Mouse (Mus musculus) stomach, embryonic 16.5 days (tissue): Measurements from ENCODE around the gene Ids. TPM values are rescaled to one million over a fixed set of nuclear protein-coding genes. Genes with fewer than 3 reads are reported as not detected.
"Not testable (repeated sequence)": the region's sequence is repeated elsewhere in the genome, so short reads cannot be mapped to it uniquely, and the experiment has no call there.

Source experiments
- ATAC-seq: fragments of 200-750 bp; cut with Nextera tagmentation; 2 replicates; pipeline ENCODE4 v1.8.0; 2017; ENCODE audit warnings: moderate number of reproducible peaks, moderate TSS enrichment; ENCODE audit not compliant: insufficient read depth, low FRiP score
- H3K27ac ChIP-seq: fragments of 300-500 bp; sonication (generic); 2 replicates; pipeline ENCODE4 v1.5.1; 2014; ENCODE audit warnings: low read length
- H3K27me3 ChIP-seq: fragments of 300-500 bp; sonication (generic); 2 replicates; pipeline ENCODE4 v1.6.1; 2014; ENCODE audit warnings: low read length, control low read depth, mixed read lengths; ENCODE audit not compliant: control insufficient read depth, insufficient read depth
- H3K36me3 ChIP-seq: fragments of 300-500 bp; sonication (generic); 2 replicates; pipeline ENCODE4 v1.6.1; 2014; ENCODE audit warnings: low read length; ENCODE audit not compliant: control insufficient read depth, insufficient read depth
- H3K4me1 ChIP-seq: fragments of 300-500 bp; sonication (generic); 2 replicates; pipeline ENCODE4 v1.6.1; 2014; ENCODE audit warnings: low read length, control low read depth, mixed read lengths; ENCODE audit not compliant: control insufficient read depth, insufficient read depth
- H3K4me2 ChIP-seq: fragments of 300-500 bp; sonication (generic); 2 replicates; pipeline ENCODE4 v1.6.1; 2014; ENCODE audit warnings: low read depth, low read length, mixed read lengths
- H3K4me3 ChIP-seq: fragments of 300-500 bp; sonication (generic); replicated peaks from 2 replicates; pipeline ENCODE4 v1.5.1; 2014; ENCODE audit warnings: mild to moderate bottlenecking, low read length
- H3K9ac ChIP-seq: fragments of 300-500 bp; sonication (generic); 2 replicates; pipeline ENCODE4 v1.6.1; 2014; ENCODE audit warnings: low read length
- H3K9me3 ChIP-seq: fragments of 300-500 bp; sonication (generic); replicated peaks from 2 replicates; pipeline ENCODE4 v1.6.1; 2016; ENCODE audit warnings: low read length, control low read depth; ENCODE audit not compliant: control insufficient read depth
- WGBS: fragments of 180-500 bp; shearing (Covaris S2); extraction: QIAGEN DNeasy Blood & Tissue Kit; methylation state at CpG from one replicate; pipeline ENCODE4 v1.1.7; 2014; 5-methylcytosine and 5-hydroxymethylcytosine counted together
- polyA plus RNA-seq: library from polyadenylated mRNA; unstranded; fragments of >200 nt; fragmentation: Nextera tagmentation; extraction: Ambion mirVana; gene quantifications from 2 replicates; pipeline ENCODE4 v1.2.1, GENCODE M21; 2015

The Ids gene
- 3.8 TPM in 2 replicates for polyA plus RNA-seq

GRCm38 (mm10) chrX:70364661-70365613 is at the start of gene Ids:
Ids (minus strand) TSS chrX:70365084.
- Histone ChIP-seq H3K4me2 (peak within 1 kb of the TSS; percentile 55), H3K27me3 (no peaks in the 10 kb centered on the region), H3K9ac (peak within 1 kb of the TSS; percentile 74), H3K4me1 (peaks cover 3% of the 10 kb centered on the region; the same call in 1 of the 2 replicates), H3K4me3 (peak within 1 kb of the TSS; percentile 53), H3K36me3 (no peaks in the 10 kb centered on the region), H3K27ac (peak within 1 kb of the TSS; percentile 21; the same call in 1 of the 2 replicates), H3K9me3 (no peaks in the 10 kb centered on the region)
- 18% methylated on average over 45 of the region's 45 CpGs for WGBS
- peak; percentile 96 for ATAC-seq

GRCm38 (mm10) chrX:70392636-70393035 is 27.8 kb upstream of the Ids start:
- H3K4me1 ChIP-seq, H3K27ac ChIP-seq, H3K4me2 ChIP-seq, H3K27me3 ChIP-seq, H3K4me3 ChIP-seq, H3K36me3 ChIP-seq, H3K9ac ChIP-seq, H3K9me3 ChIP-seq, ATAC-seq: not testable (repeated sequence)

GRCm38 (mm10) chrX:70385962-70386351 is 21.1 kb upstream of the Ids start:
- Histone ChIP-seq H3K27me3 (no peaks in the 10 kb centered on the region), H3K4me3 (peak overlapping the region; percentile 60), H3K4me1 (peaks cover 5% of the 10 kb centered on the region; the same call in 1 of the 2 replicates), H3K36me3 (no peaks in the 10 kb centered on the region), H3K9me3 (no peaks in the 10 kb centered on the region), H3K27ac (peak overlapping the region; percentile 87), H3K9ac (peak overlapping the region; percentile 73), H3K4me2 (peak overlapping the region; percentile 56)
- no peak for ATAC-seq
- WGBS: 10% methylated on average over 11 of the region's 11 CpGs

GRCm38 (mm10) chrX:70385276-70385961 is 20.5 kb upstream of the Ids start, which contains the start of gene 1110012L19Rik:
1110012L19Rik (plus strand) TSS chrX:70385877.
- peak within 1 kb of the TSS; percentile 60 for H3K4me3 ChIP-seq
- ATAC-seq: peak; percentile 94
- H3K27me3 ChIP-seq: no peaks in the 10 kb centered on the region

GRCm38 (mm10) chrX:70384917-70385275 is 20.0 kb upstream of the Ids start:
- H3K36me3 ChIP-seq: no peaks in the 10 kb centered on the region
- H3K27me3 ChIP-seq: no peaks in the 10 kb centered on the region
- no peaks in the 10 kb centered on the region for H3K9me3 ChIP-seq
- peak overlapping the region; percentile 87 for H3K27ac ChIP-seq
- H3K4me3 ChIP-seq: peak overlapping the region; percentile 60
- ATAC-seq: no peak
- peak overlapping the region; percentile 49 for H3K4me2 ChIP-seq
- H3K4me1 ChIP-seq: peaks cover 5% of the 10 kb centered on the region; the same call in 1 of the 2 replicates
- WGBS: 44% methylated on average over 3 of the region's 3 CpGs
- peak overlapping the region; percentile 71 for H3K9ac ChIP-seq

More at GRCm38 (mm10) chrX:70385276-70385961, 20.5 kb upstream of the Ids start, which contains the start of gene 1110012L19Rik:
- peak within 1 kb of the TSS; percentile 87 for H3K27ac ChIP-seq
- peak within 1 kb of the TSS; percentile 73 for H3K9ac ChIP-seq
- H3K36me3 ChIP-seq: no peaks in the 10 kb centered on the region
- H3K4me2 ChIP-seq: peak within 1 kb of the TSS; percentile 56
- 12% methylated on average over 22 of the region's 22 CpGs for WGBS
- H3K9me3 ChIP-seq: no peaks in the 10 kb centered on the region
- H3K4me1 ChIP-seq: peaks cover 5% of the 10 kb centered on the region; the same call in 1 of the 2 replicates

- H3K9ac ChIP-seq, H3K4me1 ChIP-seq, H3K36me3 ChIP-seq, H3K27ac ChIP-seq, ATAC-seq, H3K9me3 ChIP-seq, H3K4me3 ChIP-seq, H3K27me3 ChIP-seq, H3K4me2 ChIP-seq: not testable (repeated sequence)
- WGBS: 58% methylated on average over 4 of the region's 6 CpGs
Observed at GRCm38 (mm10) chrX:70374469-70375110, 9.7 kb upstream of the Ids start.

GRCm38 (mm10) chrX:70369758-70370157 is 4.9 kb upstream of the Ids start:
- not testable (repeated sequence) for H3K4me2 ChIP-seq, H3K9ac ChIP-seq, H3K27me3 ChIP-seq, H3K36me3 ChIP-seq, H3K4me1 ChIP-seq, ATAC-seq, H3K27ac ChIP-seq, H3K4me3 ChIP-seq, H3K9me3 ChIP-seq
- 36% methylated on average over 1 of the region's 6 CpGs for WGBS

GRCm38 (mm10) chrX:70364202-70364601 is 682 bp downstream of the Ids start:
- Histone ChIP-seq H3K36me3 (no peaks in the 10 kb centered on the region), H3K4me2 (peak overlapping the region; percentile 54), H3K9ac (no peak overlapping the region), H3K27ac (no peak overlapping the region), H3K9me3 (no peaks in the 10 kb centered on the region), H3K4me1 (peaks cover 3% of the 10 kb centered on the region; the same call in 1 of the 2 replicates), H3K4me3 (peak overlapping the region; percentile 53), H3K27me3 (no peaks in the 10 kb centered on the region)
- WGBS: 62% methylated on average over 1 of the region's 1 CpGs
- ATAC-seq: no peak
